Mouse (Mus musculus) bone marrow macrophage, adult 2 months (primary cell): Measurements from ENCODE around the gene Soga1.

Experiments
- CTCF ChIP-seq: IDR thresholded peaks from 2 replicates; pipeline ENCODE4 v1.5.1; 2012; ENCODE audit warnings: low read depth, mild to moderate bottlenecking, low read length, moderate library complexity
- POLR2A ChIP-seq: IDR thresholded peaks from 2 replicates; pipeline ENCODE4 v1.6.1; 2012; ENCODE audit warnings: mild to moderate bottlenecking, low read depth, low read length, borderline replicate concordance

DNA sequence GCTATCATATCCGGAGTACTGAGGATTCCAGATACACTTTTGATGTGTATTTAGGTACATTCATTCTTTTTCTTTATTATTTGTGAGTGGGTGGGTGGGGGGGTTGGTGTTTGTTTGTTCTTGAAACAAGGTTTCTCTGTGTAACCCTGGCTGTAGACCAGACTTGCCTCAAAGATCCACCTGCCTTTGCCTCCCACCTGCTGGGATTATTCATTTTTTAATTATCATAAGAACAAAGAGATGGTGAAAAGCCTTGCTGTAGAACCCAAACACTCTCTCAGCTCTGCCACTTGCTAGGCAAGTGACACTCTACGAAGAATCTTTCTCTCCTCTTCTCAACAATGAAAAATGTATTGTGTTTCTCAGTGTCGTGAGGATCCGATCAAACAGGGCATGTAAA is 59.8 kb downstream of the Soga1 start:
- no peak for TF ChIP-seq CTCF
- TF ChIP-seq POLR2A = no peak
